Mouse (Mus musculus) thymus, adult 2 months (tissue): ENCODE measurements around the gene Nectin4.

Experiments used
- CTCF ChIP-seq: fragments of 200-500 bp; IDR thresholded peaks from 2 replicates; pipeline ENCODE4 v1.5.1; 2012; ENCODE audit warnings: mild to moderate bottlenecking, control low read depth, low read length, moderate library complexity, borderline replicate concordance; ENCODE audit not compliant: control insufficient read depth, poor library complexity, insufficient read depth; ENCODE audit errors: extremely low read depth
- POLR2A ChIP-seq: fragments of 200-500 bp; IDR thresholded peaks from 2 replicates; pipeline ENCODE4 v1.6.1; 2012; ENCODE audit warnings: mild to moderate bottlenecking, low read length, control low read depth, moderate library complexity; ENCODE audit not compliant: control insufficient read depth, poor library complexity, insufficient read depth; ENCODE audit errors: extremely low read depth

GRCm38 (mm10) chr1:171349210-171349609 is 20.7 kb upstream of the Nectin4 start:
- no peak for TF ChIP-seq CTCF
- TF ChIP-seq POLR2A, result no peak
